Mouse (Mus musculus): ENCODE measurements around the gene Ros1.

GRCm38 (mm10) chr10:52159704-52160103, 35.3 kb downstream of the Ros1 start:
- TF ChIP-seq CTCF (IDR thresholded peaks at IDR 0.05) = no peak
- no peak for TF ChIP-seq POLR2A (IDR thresholded peaks at IDR 0.05; ENCODE audit: insufficient read depth, low read depth, low read length)
- TF ChIP-seq EP300 (IDR thresholded peaks at IDR 0.05; ENCODE audit: insufficient read depth, low read depth, low read length) = no peak

Measured in heart, adult 2 months (tissue).